Mouse (Mus musculus) lung, postnatal 0 days (tissue): Measurements from ENCODE around the gene C5ar1. TPM values are rescaled to one million over a fixed set of nuclear protein-coding genes. Genes with fewer than 3 reads are reported as not detected.

ENCODE experiments used
- ATAC-seq: fragments of 200-750 bp; cut with Nextera tagmentation; 2 replicates; pipeline ENCODE4 v1.8.0; 2017; ENCODE audit warnings: moderate library complexity
- DNase-seq: peaks from one replicate; pipeline ENCODE4 v3.0.0-alpha.2; 2016; ENCODE audit warnings: low spot score
- H3K27ac ChIP-seq: fragments of 300-500 bp; sonication (generic); 2 replicates; pipeline ENCODE4 v1.5.1; 2014; ENCODE audit warnings: antibody characterized with exemption, mild to moderate bottlenecking, low read length, mixed read lengths
- H3K27me3 ChIP-seq: fragments of 300-500 bp; sonication (generic); replicated peaks from 2 replicates; pipeline ENCODE4 v1.6.1; 2014; ENCODE audit warnings: low read length, mixed read lengths; ENCODE audit not compliant: insufficient read depth
- H3K36me3 ChIP-seq: fragments of 300-500 bp; sonication (generic); 2 replicates; pipeline ENCODE4 v1.6.1; 2014; ENCODE audit warnings: low read length, mixed read lengths; ENCODE audit not compliant: insufficient read depth
- H3K4me1 ChIP-seq: fragments of 300-500 bp; sonication (generic); 2 replicates; pipeline ENCODE4 v1.6.1; 2014; ENCODE audit warnings: antibody characterized with exemption, low read depth, low read length, mixed read lengths; ENCODE audit not compliant: insufficient read depth
- H3K4me2 ChIP-seq: fragments of 300-500 bp; sonication (generic); replicated peaks from 2 replicates; pipeline ENCODE4 v1.6.1; 2014; ENCODE audit warnings: low read depth, mild to moderate bottlenecking, low read length, moderate library complexity, mixed read lengths
- H3K4me3 ChIP-seq: fragments of 300-500 bp; sonication (generic); 2 replicates; pipeline ENCODE4 v1.5.1; 2014; ENCODE audit warnings: low read depth, low read length
- H3K9ac ChIP-seq: fragments of 300-500 bp; sonication (generic); replicated peaks from 2 replicates; pipeline ENCODE4 v1.6.1; 2014; ENCODE audit warnings: low read depth, mild to moderate bottlenecking
- H3K9me3 ChIP-seq: fragments of 300-500 bp; sonication (generic); 2 replicates; pipeline ENCODE4 v1.6.1; 2016; ENCODE audit warnings: low read length, mixed read lengths
- CTCF ChIP-seq: IDR thresholded peaks from 2 replicates; pipeline ENCODE4 v1.5.1; 2016; ENCODE audit warnings: antibody characterized with exemption, mild to moderate bottlenecking
- EP300 ChIP-seq: IDR thresholded peaks from 2 replicates; pipeline ENCODE4 v1.6.1; 2016; ENCODE audit warnings: antibody characterized with exemption, mild to moderate bottlenecking, control low read depth
- WGBS: fragments of 180-500 bp; shearing (Covaris S2); extraction: QIAGEN DNeasy Blood & Tissue Kit; methylation state at CpG from one replicate; pipeline ENCODE4 v1.1.7; 2014; 5-methylcytosine and 5-hydroxymethylcytosine counted together
- polyA plus RNA-seq: library from polyadenylated mRNA; unstranded; fragments of >200 nt; fragmentation: Nextera tagmentation; extraction: Ambion mirVana; gene quantifications from 2 replicates; pipeline ENCODE4 v1.2.1, GENCODE M21; 2015

Gene C5ar1
- polyA plus RNA-seq, 1 experiment from 2014 or later, result 11.8 TPM

- no peak overlapping the region for H3K4me3 ChIP-seq
- WGBS, result 86% methylated on average over 13 of the region's 13 CpGs
- ATAC-seq (no peak), DNase-seq (no peak)
- H3K9ac ChIP-seq, result no peak overlapping the region
- no peak overlapping the region for H3K4me2 ChIP-seq
- H3K4me1 ChIP-seq, result no peaks in the 10 kb centered on the region
- TF ChIP-seq EP300 (no peak), CTCF (no peak)
- no peaks in the 10 kb centered on the region for H3K9me3 ChIP-seq
- H3K27me3 ChIP-seq, result no peaks in the 10 kb centered on the region
- peaks cover 18% of the 10 kb centered on the region; the same call in 1 of the 2 replicates for H3K36me3 ChIP-seq
- no peak overlapping the region for H3K27ac ChIP-seq
These were observed 55.8 kb downstream of the C5ar1 start for GRCm38 (mm10) chr7:16203505-16203903.

DNA sequence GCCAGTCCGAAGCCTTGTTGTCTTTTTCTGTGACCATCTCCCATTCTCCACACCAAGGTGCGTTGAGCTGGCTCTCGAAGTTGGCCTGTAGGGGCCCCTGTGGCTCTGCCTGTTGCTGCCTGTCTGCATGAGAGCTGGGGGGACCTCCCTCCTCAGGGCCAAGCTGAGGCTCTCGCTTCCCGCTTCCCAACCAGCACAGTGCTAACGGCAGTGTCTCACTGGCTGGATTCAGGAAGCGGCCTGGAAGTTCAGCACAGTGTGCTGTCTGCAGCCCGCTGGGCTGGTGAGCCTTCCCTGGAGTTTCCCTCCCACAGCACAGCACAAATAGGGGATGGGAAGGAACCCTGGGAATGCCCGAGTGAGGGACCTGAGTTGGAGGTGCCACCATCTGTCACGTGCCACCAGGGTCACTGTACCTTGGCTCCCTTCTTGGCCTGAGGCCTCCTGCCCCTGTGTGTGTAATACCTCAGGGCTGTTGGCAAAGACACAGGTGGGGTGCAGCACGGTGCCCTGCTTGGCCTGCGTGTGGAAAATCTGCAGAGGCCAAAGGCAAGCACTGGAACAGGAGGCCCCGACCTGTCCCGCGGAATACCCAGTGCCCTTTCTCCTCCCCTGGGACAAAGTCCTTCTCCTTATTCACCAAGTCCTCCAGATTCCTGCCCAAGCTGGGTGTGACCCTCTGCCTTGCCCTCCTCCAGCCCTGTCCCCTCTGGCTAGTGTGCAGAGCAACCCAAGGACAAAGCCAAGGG lies 56.4 kb downstream of the C5ar1 start:
- H3K27ac ChIP-seq, result no peak overlapping the region
- no peak overlapping the region for H3K9ac ChIP-seq
- no peak overlapping the region for H3K4me2 ChIP-seq
- H3K27me3 ChIP-seq, result no peaks in the 10 kb centered on the region
- H3K4me1 ChIP-seq, result no peaks in the 10 kb centered on the region
- no peak for ATAC-seq
- H3K4me3 ChIP-seq, result no peak overlapping the region
- H3K36me3 ChIP-seq, result peaks cover 23% of the 10 kb centered on the region; the same call in 1 of the 2 replicates
- no peak for TF ChIP-seq CTCF
- TF ChIP-seq EP300, result no peak
- no peak for DNase-seq
- H3K9me3 ChIP-seq, result no peaks in the 10 kb centered on the region
- WGBS, result 80% methylated on average over 15 of the region's 15 CpGs

- TF ChIP-seq CTCF (no peak), EP300 (no peak)
- H3K9me3 ChIP-seq, result no peaks in the 10 kb centered on the region
- H3K4me2 ChIP-seq, result no peak overlapping the region
- ATAC-seq (no peak), DNase-seq (no peak)
- no peak overlapping the region for H3K27ac ChIP-seq
- no peaks in the 10 kb centered on the region for H3K4me1 ChIP-seq
- H3K4me3 ChIP-seq, result no peak overlapping the region
- H3K36me3 ChIP-seq, result peaks cover 32% of the 10 kb centered on the region; the same call in 1 of the 2 replicates
- 71% methylated on average over 6 of the region's 6 CpGs for WGBS
- H3K9ac ChIP-seq, result no peak overlapping the region
- H3K27me3 ChIP-seq, result no peaks in the 10 kb centered on the region
These were observed 58.2 kb downstream of the C5ar1 start for GRCm38 (mm10) chr7:16201136-16201535.

GRCm38 (mm10) chr7:16198540-16198939 lies 60.8 kb downstream of the C5ar1 start:
- no peaks in the 10 kb centered on the region for H3K9me3 ChIP-seq
- WGBS, result 81% methylated on average over 11 of the region's 11 CpGs
- peaks cover 29% of the 10 kb centered on the region; the same call in 1 of the 2 replicates for H3K36me3 ChIP-seq
- TF ChIP-seq CTCF (no peak), EP300 (no peak)
- H3K27ac ChIP-seq, result no peak overlapping the region
- H3K4me1 ChIP-seq, result no peaks in the 10 kb centered on the region
- no peak overlapping the region for H3K9ac ChIP-seq
- no peaks in the 10 kb centered on the region for H3K27me3 ChIP-seq
- no peak for DNase-seq
- no peak overlapping the region for H3K4me2 ChIP-seq
- ATAC-seq, result no peak
- H3K4me3 ChIP-seq, result no peak overlapping the region

DNA sequence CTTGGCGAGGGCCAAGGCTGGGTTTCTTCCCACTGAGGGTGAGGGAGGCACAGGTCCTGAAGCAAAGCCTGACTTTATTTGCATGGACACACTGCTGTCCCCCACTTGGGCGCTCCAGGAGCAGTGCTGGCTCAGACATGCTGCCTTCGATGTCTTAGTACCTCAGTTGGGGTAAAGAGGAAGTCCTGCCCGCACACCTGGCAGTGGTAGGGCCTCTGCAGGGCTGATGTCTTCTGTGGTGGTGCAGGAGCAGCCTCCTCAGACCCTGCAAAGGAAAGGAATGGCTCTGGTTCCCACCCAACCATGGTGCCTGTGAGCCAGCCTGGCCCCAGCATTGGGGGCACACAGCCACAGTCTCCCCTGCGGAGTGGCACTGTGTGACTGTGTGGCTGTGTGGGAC lies 62.2 kb downstream of the C5ar1 start:
- Histone ChIP-seq H3K27ac (no peak overlapping the region), H3K9ac (no peak overlapping the region), H3K4me1 (no peaks in the 10 kb centered on the region), H3K4me2 (no peak overlapping the region), H3K4me3 (no peak overlapping the region), H3K27me3 (no peaks in the 10 kb centered on the region), H3K36me3 (peaks cover 29% of the 10 kb centered on the region; the same call in 1 of the 2 replicates), H3K9me3 (no peaks in the 10 kb centered on the region)
- WGBS, result 57% methylated on average over 5 of the region's 5 CpGs
- no peak for ATAC-seq
- DNase-seq, result no peak
- TF ChIP-seq CTCF (no peak), EP300 (no peak)

Other genes starting within 250 kb of the C5ar1 start
- gene Bicra, start 211.6 kb downstream of the C5ar1 start, polyA plus RNA-seq, result 2.3 and 3.1 TPM in 2 replicates
- not detected in 2 replicates for gene Zfp541, start 197.7 kb downstream of the C5ar1 start, polyA plus RNA-seq
- 154 TPM in 2 replicates for gene Napa, start 161.1 kb downstream of the C5ar1 start, polyA plus RNA-seq
- gene Kptn, start 139.6 kb downstream of the C5ar1 start, polyA plus RNA-seq, result 14.2 and 15.0 TPM in 2 replicates
- 0.04 and 0.05 TPM in 2 replicates for gene Slc8a2, start 129.7 kb downstream of the C5ar1 start, polyA plus RNA-seq
- gene Meis3, start 84.5 kb downstream of the C5ar1 start, polyA plus RNA-seq, result 12.3 and 12.7 TPM in 2 replicates
- gene Dhx34, start 37.5 kb downstream of the C5ar1 start, polyA plus RNA-seq, result 7.8 and 8.5 TPM in 2 replicates
- gene C5ar2, start 15.4 kb downstream of the C5ar1 start, polyA plus RNA-seq, result 0.94 and 1.1 TPM in 2 replicates
- gene Inafm1, start 14.1 kb upstream of the C5ar1 start, polyA plus RNA-seq, result 18.9 and 20.1 TPM in 2 replicates
- gene Ccdc9, start 27.3 kb upstream of the C5ar1 start, polyA plus RNA-seq, result 15.9 and 18.3 TPM in 2 replicates
- 30.0 and 31.1 TPM in 2 replicates for gene Bbc3, start 48.9 kb upstream of the C5ar1 start, polyA plus RNA-seq
- 84.8 and 92.3 TPM in 2 replicates for gene Sae1, start 128.3 kb upstream of the C5ar1 start, polyA plus RNA-seq
- gene Zc3h4, start 141.4 kb upstream of the C5ar1 start, polyA plus RNA-seq, result 7.9 and 8.2 TPM in 2 replicates
- 81.0 and 87.9 TPM in 2 replicates for gene Tmem160, start 193.2 kb upstream of the C5ar1 start, polyA plus RNA-seq
- gene Npas1, start 218.2 kb upstream of the C5ar1 start, polyA plus RNA-seq, result 0.17 and 0.18 TPM in 2 replicates